Mouse (Mus musculus) G1E-ER4 (cell line): Measurements from ENCODE around the gene Chmp4b. TPM values are rescaled to one million over a fixed set of nuclear protein-coding genes. Genes with fewer than 3 reads are reported as not detected.

ENCODE experiments used
- GATA1 ChIP-seq: IDR thresholded peaks from one replicate; pipeline ENCODE4 v1.8.0; 2012; ENCODE audit warnings: low read length, inconsistent platforms
- polyA plus RNA-seq: library from polyadenylated mRNA; stranded (reverse); fragments of >175 nt; gene quantifications from 2 replicates; pipeline ENCODE4 v1.2.3, GENCODE M21; 2012

The Chmp4b gene
- polyA plus RNA-seq, 1 experiment: 144 TPM

DNA sequence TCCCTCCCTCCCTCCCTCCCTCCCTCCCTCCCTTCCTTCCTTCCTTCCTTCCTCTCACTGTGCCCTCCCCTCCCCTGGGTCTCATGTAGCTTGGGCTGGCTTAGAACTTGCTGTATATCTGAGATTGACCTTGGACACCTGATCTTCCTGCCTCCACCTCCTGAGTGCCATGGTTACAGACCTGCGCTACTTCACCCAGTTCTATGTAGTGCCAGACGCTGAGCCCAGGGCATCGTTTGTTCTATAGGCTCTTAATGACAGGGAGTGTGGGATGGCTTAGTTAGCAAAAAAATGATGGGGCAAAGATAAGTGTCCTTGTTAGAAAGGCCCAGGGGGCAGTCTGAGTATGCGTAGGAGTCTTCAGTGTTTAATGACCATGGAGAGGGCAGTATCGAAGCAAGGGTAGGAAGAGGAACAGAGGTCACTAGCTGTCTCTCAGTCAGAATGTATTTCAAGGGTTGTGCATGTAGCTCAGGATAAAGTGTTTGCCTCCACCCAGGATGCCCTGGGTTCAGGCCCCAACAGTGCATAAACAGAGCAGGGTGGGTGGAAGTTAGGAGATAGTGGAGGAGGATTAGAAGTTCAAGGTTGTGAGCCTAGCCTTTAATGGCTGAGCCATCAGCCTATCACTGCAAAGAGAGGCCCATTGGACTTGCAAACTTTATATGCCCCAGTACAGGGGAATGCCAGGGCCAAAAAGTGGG lies 18.3 kb upstream of the Chmp4b start:
- TF ChIP-seq GATA1: no peak

- no peak for TF ChIP-seq GATA1
Observed at GRCm38 (mm10) chr2:154633876-154634644, 17.4 kb upstream of the Chmp4b start.

GRCm38 (mm10) chr2:154635826-154636225 lies 15.7 kb upstream of the Chmp4b start:
- TF ChIP-seq GATA1: no peak

DNA sequence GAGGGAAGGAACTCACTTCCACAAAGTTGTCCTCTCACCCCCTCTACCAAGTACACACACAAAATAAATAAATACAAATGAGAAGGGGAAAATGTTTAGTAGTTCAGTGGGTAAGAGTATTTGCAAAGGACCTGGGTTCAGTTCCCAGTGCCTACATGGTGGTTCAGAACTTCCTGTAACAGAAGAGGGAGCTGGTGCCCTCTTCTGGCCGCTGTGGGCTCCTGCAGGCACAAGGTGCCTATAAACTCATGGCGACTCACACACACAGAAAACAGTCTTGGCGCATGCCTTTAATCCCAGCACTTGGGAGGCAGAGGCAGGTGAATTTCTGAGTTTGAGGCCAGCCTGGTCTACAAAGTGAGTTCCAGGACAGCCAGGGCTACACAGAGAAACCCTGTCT lies 13.0 kb upstream of the Chmp4b start:
- no peak for TF ChIP-seq GATA1

- no peak for TF ChIP-seq GATA1
Observed at GRCm38 (mm10) chr2:154639115-154639514, 12.4 kb upstream of the Chmp4b start.

DNA sequence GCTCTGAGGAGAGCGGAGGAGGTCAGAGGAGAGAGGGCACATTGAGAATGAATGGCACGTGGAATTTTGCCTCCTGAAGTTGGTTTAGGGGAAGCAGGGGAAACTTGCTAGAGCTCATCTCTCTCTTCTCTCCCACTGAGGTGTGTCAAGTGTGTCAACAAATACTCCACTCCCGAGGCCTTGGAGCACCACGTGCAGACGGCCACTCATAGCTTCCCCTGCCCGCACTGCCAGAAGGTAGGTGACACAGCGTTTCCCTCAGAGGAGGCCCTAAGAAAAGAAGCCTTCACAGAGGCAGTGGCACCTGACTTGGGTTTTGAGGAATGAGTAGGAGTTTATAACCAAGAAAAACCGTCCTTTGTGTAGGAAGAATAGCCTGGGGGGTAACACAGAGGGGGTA lies 10.3 kb upstream of the Chmp4b start:
- no peak for TF ChIP-seq GATA1

- TF ChIP-seq GATA1: no peak
Observed at GRCm38 (mm10) chr2:154642005-154642459, 9.5 kb upstream of the Chmp4b start.

- TF ChIP-seq GATA1: no peak
Observed at GRCm38 (mm10) chr2:154642712-154643385, 8.7 kb upstream of the Chmp4b start.

GRCm38 (mm10) chr2:154646634-154647033 lies 4.9 kb upstream of the Chmp4b start:
- TF ChIP-seq GATA1: no peak

DNA sequence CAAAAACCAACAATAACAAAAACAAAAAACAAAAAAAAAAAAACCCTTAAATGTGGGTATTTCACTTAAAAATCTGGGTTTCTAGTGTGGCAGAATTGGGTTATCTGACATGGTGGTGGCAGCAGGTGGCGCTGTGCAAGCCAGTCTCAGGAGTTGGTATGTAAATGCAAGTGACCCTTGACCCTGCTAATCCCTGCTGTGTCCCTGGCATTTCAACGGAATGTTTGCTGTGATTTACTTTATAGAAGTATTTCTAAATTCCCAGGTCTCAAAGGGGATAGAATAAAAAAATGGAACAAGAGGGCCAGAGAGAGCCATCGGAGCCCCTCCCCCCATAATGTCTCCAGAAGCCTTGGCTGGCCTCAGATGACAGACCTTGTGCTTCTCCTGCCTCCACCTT lies 3.4 kb upstream of the Chmp4b start:
- TF ChIP-seq GATA1: no peak

- TF ChIP-seq GATA1: no peak
Observed at GRCm38 (mm10) chr2:154650404-154650803, 1.1 kb upstream of the Chmp4b start.

- TF ChIP-seq GATA1: no peak
Observed at GRCm38 (mm10) chr2:154654976-154655375, 3.5 kb downstream of the Chmp4b start.

DNA sequence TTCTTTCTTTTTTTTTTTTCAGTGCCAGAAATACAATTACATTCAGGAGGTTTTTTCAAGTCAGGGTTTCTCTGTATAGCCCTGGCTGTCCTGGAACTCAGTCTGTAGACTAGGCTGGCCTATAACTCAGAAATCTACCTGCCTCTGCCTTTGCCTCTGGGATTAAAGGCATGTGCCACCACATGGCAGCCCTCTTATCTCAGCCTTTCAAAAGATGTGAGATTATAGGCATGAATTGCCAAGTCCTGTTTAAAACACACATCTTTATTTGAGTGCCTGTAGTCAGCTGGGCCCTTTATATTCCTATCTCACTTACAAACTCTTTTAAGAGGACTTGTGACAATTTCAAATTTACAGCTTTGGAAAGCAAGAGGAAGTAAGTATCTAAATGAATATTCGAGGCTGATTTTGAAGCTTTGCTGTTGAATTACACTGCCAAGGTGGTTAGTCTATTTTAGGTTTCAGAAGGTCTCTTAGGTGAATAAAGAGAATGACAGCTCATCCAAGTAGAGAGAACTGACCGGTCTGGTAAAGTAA lies 4.4 kb downstream of the Chmp4b start:
- TF ChIP-seq GATA1: no peak

- TF ChIP-seq GATA1: no peak
Observed at GRCm38 (mm10) chr2:154656710-154657485, 5.4 kb downstream of the Chmp4b start.
